Mouse (Mus musculus): Measurements from ENCODE around the gene Taar5.

Gene Taar5

DNA sequence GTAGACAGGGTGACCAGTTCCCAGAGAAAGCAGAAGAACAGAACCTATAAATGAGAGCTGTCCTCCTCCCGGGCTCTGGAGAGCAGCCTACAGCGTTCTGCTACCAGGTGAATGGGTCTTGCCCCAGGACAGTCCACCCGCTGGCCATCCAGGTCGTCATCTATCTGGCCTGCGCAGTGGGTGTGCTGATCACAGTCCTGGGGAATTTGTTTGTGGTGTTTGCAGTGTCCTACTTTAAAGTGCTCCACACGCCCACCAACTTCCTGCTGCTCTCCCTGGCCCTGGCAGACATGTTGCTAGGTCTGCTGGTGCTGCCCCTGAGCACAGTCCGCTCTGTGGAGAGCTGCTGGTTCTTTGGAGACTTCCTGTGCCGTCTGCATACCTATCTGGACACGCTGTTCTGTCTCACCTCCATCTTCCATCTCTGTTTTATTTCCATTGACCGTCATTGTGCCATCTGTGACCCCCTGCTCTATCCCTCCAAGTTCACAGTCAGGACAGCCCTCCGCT lies at the start of gene Taar5:
Taar5 (plus strand) TSS at position 51 of the 510 bp plus-strand sequence.
- in situ Hi-C loops (cut with MboI; ENCODE audit: low sequenced_read_pairs) = no loop called here

DNA sequence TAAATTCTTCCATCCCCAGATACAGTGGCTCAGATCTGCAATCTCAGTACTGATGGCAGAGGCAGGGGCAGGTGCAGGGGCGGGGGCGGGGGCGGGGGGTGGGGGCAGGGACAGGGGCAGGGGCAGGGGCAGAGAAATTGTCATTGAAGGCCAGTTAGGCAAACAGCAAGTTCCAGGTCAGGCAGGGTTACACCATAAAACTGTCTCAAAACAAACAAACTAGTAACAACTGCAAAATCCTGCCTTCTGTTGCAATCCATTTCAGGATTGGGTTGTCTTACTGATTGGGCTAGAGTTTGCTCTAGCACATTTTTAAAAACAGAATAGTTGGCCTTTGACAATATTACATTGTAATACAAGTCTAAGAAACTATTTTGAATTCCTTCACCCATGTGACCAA lies 48.0 kb upstream of the Taar5 start:
- in situ Hi-C loops (cut with MboI; ENCODE audit: low sequenced_read_pairs) = no loop called here

DNA sequence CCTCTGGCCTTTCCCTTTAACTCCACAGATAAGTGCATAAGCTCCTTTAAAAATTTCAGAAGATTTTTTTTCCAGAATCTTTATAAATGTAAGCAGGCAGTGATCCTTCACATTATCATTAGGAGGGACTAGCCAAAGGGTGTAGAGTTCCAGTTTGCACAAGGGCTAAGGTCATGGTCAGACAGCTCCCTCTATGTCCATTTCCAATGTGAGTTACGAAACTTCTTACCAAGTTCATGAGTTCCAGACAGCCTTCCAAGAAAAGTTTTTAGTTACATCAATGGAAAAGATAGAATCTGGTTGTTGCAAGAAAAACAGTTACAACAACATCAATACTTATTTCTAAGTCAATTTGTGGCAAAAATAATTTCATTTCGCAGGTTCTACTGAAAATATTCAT lies 46.6 kb upstream of the Taar5 start:
- in situ Hi-C loops (cut with MboI; ENCODE audit: low sequenced_read_pairs) = no loop called here

- in situ Hi-C loops (cut with MboI; ENCODE audit: low sequenced_read_pairs) = no loop called here
These were observed 32.9 kb upstream of the Taar5 start for GRCm38 (mm10) chr10:23937613-23938012.

DNA sequence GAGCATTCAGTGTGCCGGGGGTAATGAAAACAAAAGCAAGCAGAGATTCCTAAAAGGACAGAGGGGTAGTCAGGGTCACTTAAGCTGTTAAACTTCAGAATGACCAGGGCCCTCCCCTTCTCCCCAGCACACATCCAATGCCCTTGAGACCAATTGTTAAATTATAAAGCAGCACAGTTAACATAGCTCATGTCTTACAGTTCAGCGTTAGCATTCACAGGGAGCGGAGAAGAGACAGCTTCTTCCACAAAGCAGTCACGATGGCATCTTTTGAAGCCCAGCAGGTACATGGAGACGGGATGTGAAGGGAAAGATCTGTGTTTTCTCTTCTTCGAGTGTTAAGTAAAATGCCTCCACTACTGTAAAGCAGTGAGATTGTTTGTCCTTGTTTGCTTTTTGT lies 32.2 kb upstream of the Taar5 start, which contains the start of gene Taar2:
Taar2 (plus strand) TSS at position 261 of the 400 bp plus-strand sequence.
- in situ Hi-C loops (cut with MboI; ENCODE audit: low sequenced_read_pairs) = no loop called here

DNA sequence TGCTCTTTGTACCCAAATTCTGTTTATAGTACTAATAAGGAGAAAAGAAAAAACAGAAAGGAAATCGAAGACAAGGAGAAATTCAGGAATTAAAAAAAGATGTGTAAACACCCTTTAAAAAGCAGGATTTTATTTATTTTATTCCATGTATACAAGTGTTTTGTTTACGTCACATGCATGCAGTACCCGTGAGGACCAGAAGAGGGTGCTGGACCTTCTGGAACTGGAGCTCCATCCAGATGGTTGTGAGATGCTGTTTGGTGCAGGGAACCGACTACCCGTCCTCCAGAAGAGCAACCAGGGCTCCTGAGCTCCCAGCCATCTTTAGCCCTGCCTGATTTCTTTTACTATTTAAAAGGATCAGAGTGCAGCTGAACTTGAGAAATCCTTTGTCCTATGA lies 28.0 kb upstream of the Taar5 start:
- in situ Hi-C loops (cut with MboI; ENCODE audit: low sequenced_read_pairs) = no loop called here

DNA sequence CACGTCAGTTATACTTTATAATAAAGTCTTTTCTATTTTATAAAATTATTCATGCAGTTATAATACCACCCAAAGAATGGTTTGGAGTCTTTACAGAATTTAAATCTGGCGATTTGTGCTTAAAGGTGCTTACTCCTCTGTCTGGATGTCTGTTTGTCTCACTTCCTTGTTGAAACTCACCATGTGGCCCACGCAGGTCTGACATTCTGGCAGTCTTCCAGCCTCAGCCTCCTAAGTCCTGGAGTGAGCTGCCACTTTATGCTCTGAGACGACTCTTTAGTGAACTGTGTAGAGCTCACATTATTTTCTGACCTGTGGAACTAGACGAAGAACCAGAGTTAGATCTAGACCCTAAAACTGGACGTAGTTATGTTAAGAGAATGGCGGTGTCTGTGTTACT lies 22.5 kb upstream of the Taar5 start:
- in situ Hi-C loops (cut with MboI; ENCODE audit: low sequenced_read_pairs) = no loop called here

GRCm38 (mm10) chr10:23949508-23950005 lies 20.9 kb upstream of the Taar5 start, which contains the start of gene Taar3:
Taar3 (plus strand) TSS chr10:23949558.
- in situ Hi-C loops (cut with MboI; ENCODE audit: low sequenced_read_pairs) = no loop called here

GRCm38 (mm10) chr10:23951714-23952113 lies 18.8 kb upstream of the Taar5 start:
- in situ Hi-C loops (cut with MboI; ENCODE audit: low sequenced_read_pairs) = no loop called here

DNA sequence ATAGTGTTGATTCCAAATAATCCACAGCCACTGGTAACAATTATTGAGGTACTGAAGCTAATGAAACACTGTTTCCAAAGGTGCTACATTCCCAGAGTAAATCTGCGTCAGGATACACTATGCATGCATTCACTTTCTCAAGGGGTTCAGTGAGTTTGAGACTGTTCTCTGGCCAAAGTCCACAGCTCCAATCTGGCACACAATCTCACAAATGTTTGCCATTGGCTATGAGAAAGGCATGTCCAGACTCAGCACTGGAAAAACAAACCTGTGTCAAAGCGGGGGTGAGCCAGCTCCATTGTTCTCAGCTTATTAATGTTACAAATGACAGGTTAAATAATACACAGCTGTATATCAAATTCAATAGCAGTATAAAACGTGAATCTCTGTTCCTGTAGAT lies 11.4 kb upstream of the Taar5 start:
- in situ Hi-C loops (cut with MboI; ENCODE audit: low sequenced_read_pairs) = no loop called here

DNA sequence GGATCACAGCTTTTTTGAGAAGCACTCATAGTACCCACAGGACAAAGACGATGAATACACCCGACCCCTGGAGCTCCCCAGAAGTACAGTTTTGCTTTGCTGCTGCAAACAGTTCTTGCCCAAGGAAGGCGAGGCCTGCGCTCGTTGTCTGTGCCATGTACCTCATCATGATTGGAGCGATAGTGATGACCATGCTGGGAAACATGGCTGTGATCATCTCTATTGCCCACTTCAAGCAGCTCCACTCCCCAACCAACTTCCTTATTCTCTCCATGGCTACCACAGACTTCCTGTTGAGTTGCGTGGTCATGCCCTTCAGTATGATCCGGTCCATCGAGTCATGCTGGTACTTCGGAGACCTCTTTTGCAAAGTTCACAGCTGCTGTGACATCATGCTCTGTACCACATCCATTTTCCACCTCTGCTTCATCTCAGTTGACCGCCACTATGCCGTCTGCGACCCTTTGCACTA lies 10.0 kb upstream of the Taar5 start, which contains the start of gene Taar4:
Taar4 (plus strand) TSS at position 51 of the 472 bp plus-strand sequence.
- in situ Hi-C loops (cut with MboI; ENCODE audit: low sequenced_read_pairs) = no loop called here

DNA sequence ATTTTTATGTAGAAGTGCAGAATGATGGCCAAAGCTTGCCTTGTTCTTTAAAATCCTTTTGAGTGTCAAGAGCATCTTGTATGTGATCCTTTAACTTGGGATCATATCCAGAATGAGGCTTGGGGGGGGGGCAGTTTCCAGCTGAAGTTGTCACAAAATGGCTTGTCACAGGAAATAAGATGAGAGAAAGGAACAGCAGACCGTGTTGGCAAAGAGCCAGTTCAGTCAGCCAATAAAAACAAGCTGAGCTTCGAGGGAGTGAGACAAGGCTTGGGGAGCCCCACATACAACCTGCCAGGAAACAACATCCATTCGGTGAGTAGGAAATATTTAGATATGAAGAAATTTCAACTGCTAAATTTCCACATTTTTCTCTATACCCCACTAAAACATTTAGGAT lies 7.1 kb upstream of the Taar5 start:
- in situ Hi-C loops (cut with MboI; ENCODE audit: low sequenced_read_pairs) = no loop called here

DNA sequence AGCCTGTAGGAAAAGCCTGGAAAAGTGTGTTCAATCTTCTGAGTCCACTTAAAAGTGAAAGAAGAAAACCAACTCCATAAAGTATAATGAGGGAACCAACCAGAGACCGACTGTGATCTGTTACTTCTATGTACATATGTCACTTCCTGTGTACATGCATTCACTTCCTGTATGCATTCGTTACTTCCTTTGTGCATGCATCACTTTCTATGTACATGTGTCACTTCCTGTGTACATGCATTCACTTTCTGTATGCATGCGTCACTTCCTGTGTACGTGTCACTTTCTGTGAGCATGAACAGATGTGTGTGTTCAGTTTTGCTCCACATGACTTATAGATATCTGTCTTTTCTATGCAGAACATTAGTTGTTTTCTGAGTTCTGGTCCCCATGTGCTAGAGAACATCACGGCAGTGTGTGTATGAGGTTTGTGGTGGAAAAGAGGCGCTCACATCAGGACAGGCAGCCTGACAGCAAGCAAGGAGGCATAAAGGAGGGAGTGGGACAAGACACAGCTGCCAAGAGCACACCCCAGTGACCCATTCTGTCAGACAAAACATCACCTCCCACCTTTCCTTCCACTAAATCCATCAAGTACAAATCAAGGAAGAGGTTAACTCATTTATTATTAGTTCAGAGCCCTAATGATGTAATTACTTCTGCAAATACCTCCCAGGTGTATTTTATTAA lies 5.4 kb upstream of the Taar5 start:
- in situ Hi-C loops (cut with MboI; ENCODE audit: low sequenced_read_pairs) = no loop called here

DNA sequence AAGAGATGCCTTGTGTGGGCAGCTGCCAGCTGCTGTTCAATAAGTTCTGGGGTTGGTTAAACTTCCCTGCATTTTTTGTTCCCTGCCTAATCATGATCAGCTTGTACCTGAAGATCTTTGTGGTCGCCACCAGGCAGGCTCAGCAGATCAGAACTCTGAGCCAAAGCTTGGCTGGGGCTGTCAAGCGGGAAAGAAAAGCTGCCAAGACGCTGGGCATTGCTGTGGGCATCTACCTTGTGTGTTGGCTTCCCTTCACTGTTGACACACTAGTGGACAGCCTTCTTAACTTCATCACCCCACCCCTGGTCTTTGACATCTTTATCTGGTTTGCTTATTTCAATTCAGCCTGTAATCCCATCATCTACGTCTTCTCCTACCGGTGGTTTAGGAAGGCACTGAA lies 750 bp downstream of the Taar5 start:
- in situ Hi-C loops (cut with MboI; ENCODE audit: low sequenced_read_pairs) = no loop called here

DNA sequence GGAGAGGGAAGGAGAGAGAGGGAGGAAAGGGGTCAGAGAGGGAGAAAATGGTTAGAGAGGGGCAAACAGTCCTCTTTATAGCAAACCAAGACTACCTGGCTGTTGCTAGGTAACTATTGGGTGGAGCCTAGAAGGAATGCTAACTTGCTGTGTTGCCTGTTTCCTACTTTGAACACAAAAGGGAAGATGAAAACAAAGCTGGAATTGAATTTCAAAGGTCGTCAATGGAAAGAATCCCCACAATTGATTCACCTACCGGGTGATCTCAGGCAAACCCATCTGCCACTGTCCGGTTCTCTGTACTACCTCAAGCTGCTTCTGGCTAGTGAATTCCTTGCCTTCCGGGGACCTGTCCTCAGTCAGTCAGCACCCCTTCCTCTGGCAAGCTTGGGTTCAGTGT lies 7.5 kb downstream of the Taar5 start:
- in situ Hi-C loops (cut with MboI; ENCODE audit: low sequenced_read_pairs) = no loop called here

- in situ Hi-C loops (cut with MboI; ENCODE audit: low sequenced_read_pairs) = no loop called here
These were observed 8.6 kb downstream of the Taar5 start for GRCm38 (mm10) chr10:23978901-23979705.

GRCm38 (mm10) chr10:23985546-23985945 lies 15.0 kb downstream of the Taar5 start, which contains the start of gene Taar6:
Taar6 (minus strand) TSS chr10:23985646.
- in situ Hi-C loops (cut with MboI; ENCODE audit: low sequenced_read_pairs) = no loop called here

DNA sequence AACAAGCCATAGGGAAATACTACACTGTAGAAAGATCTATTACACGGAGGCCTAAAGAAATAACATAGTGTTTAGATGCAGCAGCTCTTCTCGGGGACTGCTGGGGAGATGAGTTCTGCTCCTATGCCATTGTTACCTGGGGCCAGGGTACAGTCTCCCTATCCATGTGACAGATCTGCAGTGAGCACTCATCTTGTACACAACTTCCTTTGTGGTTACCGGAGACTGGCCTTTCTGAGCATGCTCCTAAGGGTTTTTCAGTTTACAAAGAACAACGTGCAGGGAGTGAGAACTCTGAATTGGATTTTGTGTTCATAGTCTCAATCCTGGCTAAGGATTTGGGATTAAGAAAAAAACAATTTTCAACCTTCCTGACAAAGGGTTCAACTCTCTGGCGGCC lies 15.9 kb downstream of the Taar5 start:
- in situ Hi-C loops (cut with MboI; ENCODE audit: low sequenced_read_pairs) = no loop called here

DNA sequence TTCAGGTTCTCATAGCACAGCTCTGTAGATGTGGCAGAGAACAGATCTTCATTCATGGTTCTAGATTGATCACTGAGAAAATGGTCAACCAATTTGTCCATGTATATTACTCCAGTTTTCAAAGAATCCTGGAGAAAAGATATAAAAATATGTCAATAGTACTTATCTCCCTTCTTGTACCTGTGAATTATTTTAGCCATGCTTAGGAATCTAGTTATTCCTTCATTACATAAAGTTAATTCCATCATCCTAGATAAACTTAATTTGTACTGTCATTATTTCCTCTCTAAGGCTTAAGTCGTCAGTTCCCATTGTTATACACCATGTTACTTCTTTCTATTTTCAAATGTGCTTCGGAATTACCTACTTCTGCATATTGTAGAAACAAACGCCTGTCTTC lies 22.9 kb downstream of the Taar5 start, which contains the start of gene Taar7a:
Taar7a (minus strand) TSS at position 101 of the 400 bp plus-strand sequence.
- in situ Hi-C loops (cut with MboI; ENCODE audit: low sequenced_read_pairs) = no loop called here

DNA sequence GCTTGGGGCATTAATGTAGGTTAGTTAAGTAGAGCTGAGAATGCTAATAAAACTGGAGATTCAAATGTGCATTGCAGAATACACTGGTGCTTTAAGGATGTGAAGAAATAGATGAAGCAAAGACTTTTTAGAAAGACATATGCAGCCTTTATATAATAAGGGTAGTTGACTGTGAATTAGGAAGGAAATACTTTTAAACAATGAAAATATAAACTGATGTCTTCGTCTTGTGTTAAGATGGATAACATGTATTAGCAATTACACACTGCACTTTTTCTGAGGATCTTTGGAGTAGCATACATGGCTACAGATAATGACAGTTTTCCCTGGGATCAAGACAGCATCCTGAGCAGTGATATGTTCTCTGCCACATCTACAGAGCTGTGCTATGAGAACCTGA lies 29.1 kb downstream of the Taar5 start, which contains the start of gene Taar7b:
Taar7b (plus strand) TSS at position 301 of the 400 bp plus-strand sequence.
- in situ Hi-C loops (cut with MboI; ENCODE audit: low sequenced_read_pairs) = no loop called here

- in situ Hi-C loops (cut with MboI; ENCODE audit: low sequenced_read_pairs) = no loop called here
These were observed 35.9 kb downstream of the Taar5 start for GRCm38 (mm10) chr10:24006442-24006841.

Data from CH12F3 (cell line).